ENCODE assay signal across 8 mouse cellular contexts in the genomic region with DNA sequence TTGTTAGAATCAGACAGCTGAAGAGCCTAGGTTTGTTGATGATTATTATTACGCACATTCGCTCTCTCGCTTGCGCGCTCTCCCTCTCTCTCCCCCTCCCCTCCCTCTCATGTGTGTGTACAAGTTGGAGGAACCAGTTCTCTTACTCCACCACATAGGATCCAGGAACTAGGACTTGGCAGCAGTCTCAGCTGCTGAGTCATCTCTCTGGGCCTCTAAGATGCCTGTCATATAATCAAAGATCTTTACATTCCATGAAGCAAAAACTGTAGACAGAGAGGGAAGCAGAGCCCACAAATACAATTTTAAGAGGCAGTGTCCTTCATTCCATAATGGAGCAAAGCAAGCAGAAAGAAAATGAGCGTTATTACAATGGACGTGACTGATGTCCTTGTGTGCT. TPM values are rescaled to one million over a fixed set of nuclear protein-coding genes. Genes with fewer than 3 reads are reported as not detected.
DNase-seq lines count a peak whose midpoint lies in the region; ATAC-seq and TF ChIP-seq lines count a peak whose summit lies in the region.
"Had no signal": no experiment of that assay in that cellular context is flagged by ENCODE, and none has a peak within 500 bp of the region (broad histone marks: within the 10 kb centered on the region; RNA-seq: fewer than 3 reads in every experiment).

No protein-coding gene starts in this region.

- no peak for TF ChIP-seq POLR2A in spleen, adult 2 months (IDR thresholded peaks at IDR 0.05; ENCODE audit: low read depth, low read length)

- no peak overlapping the region for H3K4me3 ChIP-seq in spleen, adult 2 months (ENCODE audit: extremely low read depth, insufficient read depth, insufficient read length)
- H3K4me3 ChIP-seq in embryonic facial prominence, embryonic 13.5 days, result no peak overlapping the region
- no peak overlapping the region for H3K4me3 ChIP-seq in stomach, embryonic 16.5 days (replicated peaks; ENCODE audit: low read length)
- H3K4me3 ChIP-seq: neural tube, embryonic 12.5 days had no signal

- peak overlapping the region; percentile 4; the same call in 1 of the 2 replicates for H3K27ac ChIP-seq in spleen, adult 2 months (ENCODE audit: insufficient read depth, low read length)
- H3K27ac ChIP-seq in embryonic facial prominence, embryonic 13.5 days, result peak overlapping the region; percentile 77; the same call in 1 of the 2 replicates
- H3K27ac ChIP-seq in stomach, embryonic 16.5 days (ENCODE audit: low read length), result peak overlapping the region; percentile 85
- H3K27ac ChIP-seq: neural tube, embryonic 12.5 days had no signal

- H3K9me3 ChIP-seq in embryonic facial prominence, embryonic 13.5 days, result no peaks in the 10 kb centered on the region
- no peaks in the 10 kb centered on the region for H3K9me3 ChIP-seq in stomach, embryonic 16.5 days (replicated peaks; ENCODE audit: control insufficient read depth, low read length)
- H3K9me3 ChIP-seq: neural tube, embryonic 12.5 days had no signal

- no peak for DNase-seq in spleen, adult 2 months (ENCODE audit: low read depth in 1 of 2, low spot score in 2 of 2)
- DNase-seq in spleen, adult 18-20 months, result no peak
- peak; percentile 63 to 73 for DNase-seq in lung, adult 18-20 months
- DNase-seq in embryo, embryonic 9.5 days (ENCODE audit: extremely low spot score), result no peak

- 80% methylated on average over 7 of the region's 7 CpGs for WGBS in spleen, adult 2 months
- 84% methylated on average over 7 of the region's 7 CpGs for WGBS in embryonic facial prominence, embryonic 13.5 days
- 51% methylated on average over 7 of the region's 7 CpGs for WGBS in stomach, embryonic 16.5 days

- H3K27me3 ChIP-seq in spleen, adult 2 months (ENCODE audit: control insufficient read depth, insufficient read depth, low read length), result no peaks in the 10 kb centered on the region
- no peaks in the 10 kb centered on the region for H3K27me3 ChIP-seq in embryonic facial prominence, embryonic 13.5 days
- H3K27me3 ChIP-seq in stomach, embryonic 16.5 days (ENCODE audit: control insufficient read depth, insufficient read depth, low read length), result no peaks in the 10 kb centered on the region
- H3K27me3 ChIP-seq: neural tube, embryonic 12.5 days had no signal

- peaks cover 4% of the 10 kb centered on the region for H3K36me3 ChIP-seq in spleen, adult 2 months (ENCODE audit: control insufficient read depth, insufficient read depth, low read length)
- H3K36me3 ChIP-seq in embryonic facial prominence, embryonic 13.5 days, result peaks cover 23% of the 10 kb centered on the region; the same call in 1 of the 2 replicates
- no peaks in the 10 kb centered on the region for H3K36me3 ChIP-seq in stomach, embryonic 16.5 days (ENCODE audit: control insufficient read depth, insufficient read depth, low read length)

- H3K4me1 ChIP-seq in spleen, adult 2 months (ENCODE audit: control insufficient read depth, insufficient read depth, insufficient read length), result no peaks in the 10 kb centered on the region; the same call in 1 of the 2 replicates
- H3K4me1 ChIP-seq in embryonic facial prominence, embryonic 13.5 days, result peaks cover 6% of the 10 kb centered on the region; the same call in 1 of the 2 replicates
- H3K4me1 ChIP-seq in stomach, embryonic 16.5 days (ENCODE audit: control insufficient read depth, insufficient read depth, low read length), result peaks cover 28% of the 10 kb centered on the region

- no peak for TF ChIP-seq CTCF in spleen, adult 2 months (IDR thresholded peaks at IDR 0.05; ENCODE audit: extremely low read depth, insufficient read depth, insufficient read length, insufficient replicate concordance)

- ATAC-seq in embryonic facial prominence, embryonic 13.5 days (ENCODE audit: insufficient number of reproducible peaks, insufficient read depth, low FRiP score, low TSS enrichment, low read depth), result 0 out of 2 replicates have a peak, but pooled peaks have one; percentile 66
- peak; percentile 81 to 88 for ATAC-seq in hematopoietic stem cell, adult 5-6 weeks (replicated peaks in 1 of 2; ENCODE audit: insufficient read depth in 1 of 2, low FRiP score in 2 of 2, low TSS enrichment in 1 of 2, low read depth in 1 of 2, poor library complexity in 2 of 2, severe bottlenecking in 2 of 2)
- ATAC-seq in stomach, embryonic 16.5 days (ENCODE audit: insufficient read depth, low FRiP score), result peak; percentile 85

- no peak overlapping the region for H3K4me2 ChIP-seq in embryonic facial prominence, embryonic 13.5 days
- H3K4me2 ChIP-seq in stomach, embryonic 16.5 days (ENCODE audit: low read depth, low read length), result peak overlapping the region; percentile 36
- H3K4me2 ChIP-seq: neural tube, embryonic 12.5 days had no signal

- no peak overlapping the region for H3K9ac ChIP-seq in embryonic facial prominence, embryonic 13.5 days
- no peak overlapping the region for H3K9ac ChIP-seq in stomach, embryonic 16.5 days (ENCODE audit: low read length)
- H3K9ac ChIP-seq: neural tube, embryonic 12.5 days had no signal

RNA-seq across cellular contexts. Expression of a gene that starts 26.0 kb away (rescaled TPM):
- not detected in 2 replicates for polyA plus RNA-seq in spleen, adult 2 months (2012; rRNA removed)
- 44.5 TPM in 2 replicates for polyA plus RNA-seq in embryonic facial prominence, embryonic 13.5 days (2015; fragmentation: Nextera tagmentation; extraction: Ambion mirVana)
- total RNA-seq in hematopoietic stem cell, adult 5-6 weeks (2017), result 0.50 TPM in 1 of 2 replicates, not detected in the other
- polyA plus RNA-seq in stomach, embryonic 16.5 days (2015; fragmentation: Nextera tagmentation; extraction: Ambion mirVana), result 20.2 and 27.8 TPM in 2 replicates

RNA-seq across cellular contexts. Expression of a gene that starts 47.0 kb away (rescaled TPM):
- 30.6 and 33.4 TPM in 2 replicates for polyA plus RNA-seq in spleen, adult 2 months (2012; rRNA removed)
- polyA plus RNA-seq in embryonic facial prominence, embryonic 13.5 days (2015; fragmentation: Nextera tagmentation; extraction: Ambion mirVana), result 48.2 and 52.5 TPM in 2 replicates
- total RNA-seq in hematopoietic stem cell, adult 5-6 weeks (2017), result 15.9 and 18.0 TPM in 2 replicates
- polyA plus RNA-seq in stomach, embryonic 16.5 days (2015; fragmentation: Nextera tagmentation; extraction: Ambion mirVana), result 50.8 and 53.3 TPM in 2 replicates

Comparison
In these comparisons a context has a peak if more than half of its experiments do, and no peak if none do; other contexts are left out.
1. DNase-seq: peak in lung, adult 18-20 months (2 of 2); none in spleen, adult 2 months (0 of 2), spleen, adult 18-20 months (0 of 2) and embryo, embryonic 9.5 days (single experiment).
2. H3K27ac ChIP-seq: peak in every context shown above with its lines; median percentile 85 in stomach, embryonic 16.5 days; 77 in embryonic facial prominence, embryonic 13.5 days; 4 in spleen, adult 2 months.
3. RNA of a gene that starts 26.0 kb away (polyA plus RNA-seq): 44.5 TPM in embryonic facial prominence, embryonic 13.5 days and 20.2 to 27.8 TPM in stomach, embryonic 16.5 days; not detected in spleen, adult 2 months; every median in the first group is over 10 times any median in the second.
4. Peak in every context shown above with its lines, with median percentiles within 50 percentile points of each other: ATAC-seq.